Mouse (Mus musculus): ENCODE measurements at regions not wholly inside any gene's neighbourhood (a gene's known extent, or its start where the extent isn't known, plus 50 kb on each side); places are given as distances from the start of the nearest gene placed in this dataset.

- H3K79me2 ChIP-seq (ENCODE audit: control insufficient read depth, insufficient read depth, low read length, poor library complexity): no peaks in the 10 kb centered on the region
- TF ChIP-seq USF2 (IDR thresholded peaks at IDR 0.05; ENCODE audit: borderline replicate concordance in 1 of 2, insufficient read depth in 1 of 2, low read depth in 1 of 2, low read length in 2 of 2): no peak
- no peak for TF ChIP-seq GATA1 (IDR thresholded peaks at IDR 0.05; ENCODE audit: low read depth, low read length)
- TF ChIP-seq MAX (IDR thresholded peaks at IDR 0.05; ENCODE audit: low read length): no peak
- no peak for TF ChIP-seq E2F4 (IDR thresholded peaks at IDR 0.05; ENCODE audit: borderline replicate concordance, low read depth, low read length)
- TF ChIP-seq TCF12 (IDR thresholded peaks at IDR 0.05; ENCODE audit: low read depth, low read length): no peak
- TF ChIP-seq TAL1 (IDR thresholded peaks at IDR 0.05; ENCODE audit: low read length): no peak
- no peak for TF ChIP-seq CTCF (IDR thresholded peaks at IDR 0.05 in 2 of 3, conservative IDR thresholded peaks at IDR 0.05 in 1 of 3; ENCODE audit: control insufficient read depth in 1 of 3, insufficient read depth in 1 of 3, low read depth in 2 of 3, low read length in 3 of 3, poor library complexity in 1 of 3, severe bottlenecking in 1 of 3)
- TF ChIP-seq CHD2 (IDR thresholded peaks at IDR 0.05; ENCODE audit: low read length): no peak
- TF ChIP-seq HCFC1 (IDR thresholded peaks at IDR 0.05; ENCODE audit: low read depth, low read length): no peak
- TF ChIP-seq KAT2A (conservative IDR thresholded peaks at IDR 0.05; ENCODE audit: low read depth, low read length): no peak
- TF ChIP-seq MXI1 (IDR thresholded peaks at IDR 0.05; ENCODE audit: low read depth, low read length): no peak
- no peak for TF ChIP-seq RAD21 (IDR thresholded peaks at IDR 0.05; ENCODE audit: low read depth, low read length)
- TF ChIP-seq MYC (IDR thresholded peaks at IDR 0.05; ENCODE audit: low read depth, low read length): no peak
- TF ChIP-seq EP300 (IDR thresholded peaks at IDR 0.05; ENCODE audit: low read depth in 1 of 2, low read length in 2 of 2): no peak
- no peak for TF ChIP-seq POLR2AphosphoS5 (IDR thresholded peaks at IDR 0.05; ENCODE audit: borderline replicate concordance, low read depth, low read length)
- TF ChIP-seq ZKSCAN1 (IDR thresholded peaks at IDR 0.05; ENCODE audit: low read depth, low read length): no peak
- TF ChIP-seq NELFE (IDR thresholded peaks at IDR 0.05; ENCODE audit: low read depth, low read length): no peak
- no peak for TF ChIP-seq UBTF (IDR thresholded peaks at IDR 0.05; ENCODE audit: borderline replicate concordance, insufficient read depth, low read depth, low read length)
- no peak overlapping the region for H3K9ac ChIP-seq (ENCODE audit: control insufficient read depth, low read depth, low read length, poor library complexity, severe bottlenecking)
- H3K27ac ChIP-seq (ENCODE audit: control insufficient read depth, low read depth, low read length): no peak overlapping the region
- H3K36me3 ChIP-seq (ENCODE audit: control insufficient read depth in 1 of 2, insufficient read depth in 2 of 2, low read length in 2 of 2): no peaks in the 10 kb centered on the region
- no peak for DNase-seq (ENCODE audit: low read depth, low spot score)
- H3K4me3 ChIP-seq (ENCODE audit: control insufficient read depth in 1 of 2, insufficient read depth in 1 of 2, low read depth in 2 of 2, low read length in 2 of 2): no peak overlapping the region
- no peaks in the 10 kb centered on the region for H3K9me3 ChIP-seq (replicated peaks; ENCODE audit: insufficient read depth, low read length)
- H3K4me1 ChIP-seq (ENCODE audit: control insufficient read depth in 1 of 2, insufficient read depth in 2 of 2, low read length in 2 of 2): no peaks in the 10 kb centered on the region
- H3K27me3 ChIP-seq (ENCODE audit: control insufficient read depth in 1 of 2, insufficient read depth in 2 of 2, low read length in 2 of 2): no peaks in the 10 kb centered on the region
Measured at GRCm38 (mm10) chr1:149712330-149712729, 248.8 kb downstream of the Pla2g4a start.

GRCm38 (mm10) chr1:149705223-149705622, 255.9 kb downstream of the Pla2g4a start:
- Histone ChIP-seq H3K4me1 (ENCODE audit: control insufficient read depth in 1 of 2, insufficient read depth in 2 of 2, low read length in 2 of 2) (no peaks in the 10 kb centered on the region), H3K36me3 (ENCODE audit: control insufficient read depth in 1 of 2, insufficient read depth in 2 of 2, low read length in 2 of 2) (no peaks in the 10 kb centered on the region; a peak in 1 of 4 replicates), H3K27ac (ENCODE audit: control insufficient read depth, low read depth, low read length) (no peak overlapping the region), H3K9ac (ENCODE audit: control insufficient read depth, low read depth, low read length, poor library complexity, severe bottlenecking) (no peak overlapping the region), H3K79me2 (ENCODE audit: control insufficient read depth, insufficient read depth, low read length, poor library complexity) (no peaks in the 10 kb centered on the region), H3K27me3 (ENCODE audit: control insufficient read depth in 1 of 2, insufficient read depth in 2 of 2, low read length in 2 of 2) (no peaks in the 10 kb centered on the region), H3K4me3 (ENCODE audit: control insufficient read depth in 1 of 2, insufficient read depth in 1 of 2, low read depth in 2 of 2, low read length in 2 of 2) (no peak overlapping the region), H3K9me3 (replicated peaks; ENCODE audit: insufficient read depth, low read length) (no peaks in the 10 kb centered on the region)
- no peak for TF ChIP-seq TBP (IDR thresholded peaks at IDR 0.05; ENCODE audit: low read depth, low read length)
- TF ChIP-seq EP300 (IDR thresholded peaks at IDR 0.05; ENCODE audit: low read depth in 1 of 2, low read length in 2 of 2): no peak
- TF ChIP-seq RCOR1 (IDR thresholded peaks at IDR 0.05; ENCODE audit: low read depth, low read length): no peak
- TF ChIP-seq ZC3H11A (IDR thresholded peaks at IDR 0.05; ENCODE audit: low read depth, low read length): no peak
- no peak for TF ChIP-seq ZMIZ1 (IDR thresholded peaks at IDR 0.05; ENCODE audit: low read depth, low read length)
- TF ChIP-seq CTCF (IDR thresholded peaks at IDR 0.05 in 2 of 3, conservative IDR thresholded peaks at IDR 0.05 in 1 of 3; ENCODE audit: control insufficient read depth in 1 of 3, insufficient read depth in 1 of 3, low read depth in 2 of 3, low read length in 3 of 3, poor library complexity in 1 of 3, severe bottlenecking in 1 of 3): no peak
- TF ChIP-seq MAFK (IDR thresholded peaks at IDR 0.05; ENCODE audit: borderline replicate concordance, low read depth, low read length): no peak
- no peak for TF ChIP-seq JUND (IDR thresholded peaks at IDR 0.05; ENCODE audit: low read depth, low read length)
- no peak for TF ChIP-seq CHD2 (IDR thresholded peaks at IDR 0.05; ENCODE audit: low read length)
- no peak for TF ChIP-seq NRF1 (IDR thresholded peaks at IDR 0.05; ENCODE audit: insufficient read depth, low read depth, low read length, poor library complexity, severe bottlenecking)
- TF ChIP-seq POLR2AphosphoS5 (IDR thresholded peaks at IDR 0.05; ENCODE audit: borderline replicate concordance, low read depth, low read length): no peak
- DNase-seq (ENCODE audit: low read depth, low spot score): no peak

Measured in MEL (cell line).